Mouse (Mus musculus): ENCODE data around the gene Tpst1.

- TF ChIP-seq KAT2A (conservative IDR thresholded peaks at IDR 0.05; ENCODE audit: low read depth, low read length) = no peak
- no peak for TF ChIP-seq POLR2A (IDR thresholded peaks at IDR 0.05; ENCODE audit: control insufficient read depth in 1 of 2, insufficient read depth in 1 of 2, low read depth in 1 of 2, low read length in 2 of 2, poor library complexity in 1 of 2)
- no peak for TF ChIP-seq TBP (IDR thresholded peaks at IDR 0.05; ENCODE audit: low read depth, low read length)
- TF ChIP-seq TAL1 (IDR thresholded peaks at IDR 0.05; ENCODE audit: low read length) = no peak
- no peak for TF ChIP-seq SIN3A (IDR thresholded peaks at IDR 0.05; ENCODE audit: low read length)
- no peak for TF ChIP-seq HCFC1 (IDR thresholded peaks at IDR 0.05; ENCODE audit: low read depth, low read length)
- TF ChIP-seq UBTF (IDR thresholded peaks at IDR 0.05; ENCODE audit: borderline replicate concordance, insufficient read depth, low read depth, low read length) = no peak
- TF ChIP-seq CTCF (IDR thresholded peaks at IDR 0.05 in 2 of 3, conservative IDR thresholded peaks at IDR 0.05 in 1 of 3; ENCODE audit: control insufficient read depth in 1 of 3, insufficient read depth in 1 of 3, low read depth in 2 of 3, low read length in 3 of 3, poor library complexity in 1 of 3, severe bottlenecking in 1 of 3) = no peak
- TF ChIP-seq CHD2 (IDR thresholded peaks at IDR 0.05; ENCODE audit: low read length) = no peak
- no peak for TF ChIP-seq GABPA (IDR thresholded peaks at IDR 0.05; ENCODE audit: low read depth, low read length)
- no peak for TF ChIP-seq MXI1 (IDR thresholded peaks at IDR 0.05; ENCODE audit: low read depth, low read length)
Observed at GRCm38 (mm10) chr5:130109348-130109747, 36.2 kb downstream of the Tpst1 start.

Measured in MEL (cell line).